Mouse (Mus musculus) lung, adult 2 months (tissue): Measurements from ENCODE around the gene Afmid.

ENCODE experiments used
- CTCF ChIP-seq: fragments of 200-500 bp; IDR thresholded peaks from 2 replicates; pipeline ENCODE4 v1.5.1; 2011; ENCODE audit warnings: mild to moderate bottlenecking, low read length, control low read depth; ENCODE audit not compliant: insufficient read depth
- POLR2A ChIP-seq: fragments of 200-500 bp; IDR thresholded peaks from 2 replicates; pipeline ENCODE4 v1.6.1; 2011; ENCODE audit warnings: low read depth, mild to moderate bottlenecking, control low read depth, low read length, borderline replicate concordance; ENCODE audit errors: extremely low read depth

- TF ChIP-seq CTCF: no peak
- no peak for TF ChIP-seq POLR2A
These were observed 52.4 kb downstream of the Afmid start for GRCm38 (mm10) chr11:117877917-117878745.
